Mouse (Mus musculus) gastrocnemius, adult 2 months (tissue): ENCODE measurements at regions not wholly inside any gene's neighbourhood (a gene's known extent, or its start where the extent isn't known, plus 50 kb on each side); places are given as distances from the start of the nearest gene placed in this dataset.

Source experiments
- DNase-seq: peaks from one replicate; pipeline ENCODE4 v3.0.0; 2022
- H3K27ac ChIP-seq: fragments of 200-600 bp; 2 replicates; pipeline ENCODE4 v1.8.1; 2022; ENCODE audit warnings: mild to moderate bottlenecking
- H3K4me3 ChIP-seq: fragments of 200-600 bp; 2 replicates; pipeline ENCODE4 v1.8.1; 2022; ENCODE audit warnings: mild to moderate bottlenecking, moderate library complexity
- CTCF ChIP-seq: fragments of 200-600 bp; IDR thresholded peaks from 2 replicates; pipeline ENCODE4 v1.8.1; 2022; ENCODE audit warnings: antibody characterized with exemption, mild to moderate bottlenecking, moderate library complexity
- intact Hi-C: fragments of 180-260 bp; cut with DNase I; formaldehyde crosslinking; loops from one replicate; pipeline ENCODE4 v1.15.1; 2025

GRCm38 (mm10) chrX:11883738-11884716 is 276.1 kb downstream of the Bcor start:
- intact Hi-C loops = no loop called here
- no peak overlapping the region for H3K27ac ChIP-seq
- no peak overlapping the region for H3K4me3 ChIP-seq
- TF ChIP-seq CTCF = no peak
- DNase-seq = no peak

GRCm38 (mm10) chrX:11892396-11892795 is 267.8 kb downstream of the Bcor start:
- intact Hi-C loops = loop anchor here (10.0 kb wide), 2 partner anchors 182 to 258 kb away; no protein-coding TSS in a partner anchor
- H3K4me3 ChIP-seq = no peak overlapping the region
- H3K27ac ChIP-seq = no peak overlapping the region
- DNase-seq = no peak
- no peak for TF ChIP-seq CTCF

- no peak overlapping the region for H3K27ac ChIP-seq
- no peak for TF ChIP-seq CTCF
- H3K4me3 ChIP-seq = no peak overlapping the region
- intact Hi-C loops = loop anchor here (10.0 kb wide), 2 partner anchors 181 to 259 kb away; no protein-coding TSS in a partner anchor
- no peak for DNase-seq
Observed at GRCm38 (mm10) chrX:11893606-11894279, 266.4 kb downstream of the Bcor start.

- intact Hi-C loops = loop anchor here (10.0 kb wide), 2 partner anchors 181 to 259 kb away; no protein-coding TSS in a partner anchor
- H3K27ac ChIP-seq = no peak overlapping the region
Observed at GRCm38 (mm10) chrX:11894280-11894662, 265.9 kb downstream of the Bcor start.

GRCm38 (mm10) chrX:11895396-11895795 is 264.8 kb downstream of the Bcor start:
- intact Hi-C loops = loop anchor here (10.0 kb wide), 2 partner anchors 179 to 261 kb away; no protein-coding TSS in a partner anchor
- no peak overlapping the region for H3K4me3 ChIP-seq
- TF ChIP-seq CTCF = no peak
- peak; percentile 82 for DNase-seq
- peak overlapping the region; percentile 68 for H3K27ac ChIP-seq

More at GRCm38 (mm10) chrX:11894280-11894662, 265.9 kb downstream of the Bcor start:
- H3K4me3 ChIP-seq = no peak overlapping the region
- no peak for TF ChIP-seq CTCF
- no peak for DNase-seq

GRCm38 (mm10) chrX:11898280-11898679 is 261.9 kb downstream of the Bcor start:
- intact Hi-C loops = loop anchor here (10.0 kb wide), 2 partner anchors 177 to 263 kb away; no protein-coding TSS in a partner anchor
- no peak overlapping the region for H3K27ac ChIP-seq
- no peak overlapping the region for H3K4me3 ChIP-seq
- no peak for DNase-seq
- no peak for TF ChIP-seq CTCF

GRCm38 (mm10) chrX:11899051-11899450 is 261.1 kb downstream of the Bcor start:
- TF ChIP-seq CTCF = no peak
- Histone ChIP-seq H3K4me3 (no peak overlapping the region), H3K27ac (no peak overlapping the region)
- DNase-seq = no peak
- intact Hi-C loops = loop anchor here (10.0 kb wide), 2 partner anchors 176 to 264 kb away; no protein-coding TSS in a partner anchor

- Histone ChIP-seq H3K27ac (no peak overlapping the region), H3K4me3 (no peak overlapping the region)
- no peak for DNase-seq
- TF ChIP-seq CTCF = no peak
- intact Hi-C loops = loop anchor here (10.0 kb wide), 2 partner anchors 175 to 265 kb away; no protein-coding TSS in a partner anchor
Observed at GRCm38 (mm10) chrX:11899914-11900313, 260.2 kb downstream of the Bcor start.

- Histone ChIP-seq H3K27ac (no peak overlapping the region), H3K4me3 (no peak overlapping the region)
- DNase-seq = no peak
- TF ChIP-seq CTCF = no peak
- intact Hi-C loops = no loop called here
Observed at GRCm38 (mm10) chrX:11901791-11902190, 258.4 kb downstream of the Bcor start.

- intact Hi-C loops = no loop called here
- no peak for TF ChIP-seq CTCF
- Histone ChIP-seq H3K27ac (no peak overlapping the region), H3K4me3 (no peak overlapping the region)
- DNase-seq = no peak
Observed at GRCm38 (mm10) chrX:11903116-11903700, 256.9 kb downstream of the Bcor start.

- no peak overlapping the region for H3K27ac ChIP-seq
- TF ChIP-seq CTCF = no peak
- peak; percentile 32 for DNase-seq
Observed at GRCm38 (mm10) chrX:11905231-11905630, 254.9 kb downstream of the Bcor start.

GRCm38 (mm10) chrX:11907167-11907566 is 253.0 kb downstream of the Bcor start:
- Histone ChIP-seq H3K27ac (no peak overlapping the region), H3K4me3 (no peak overlapping the region)
- intact Hi-C loops = no loop called here
- no peak for TF ChIP-seq CTCF
- DNase-seq = peak; percentile 38

More at GRCm38 (mm10) chrX:11905231-11905630, 254.9 kb downstream of the Bcor start:
- H3K4me3 ChIP-seq = no peak overlapping the region
- intact Hi-C loops = no loop called here
